Mouse (Mus musculus) CD4-positive, CD25-positive, alpha-beta regulatory T cell, adult 9 weeks (primary cell): ENCODE results near the gene Tkfc. TPM values are rescaled to one million over a fixed set of nuclear protein-coding genes. Genes with fewer than 3 reads are reported as not detected.

Experiments
- polyA plus RNA-seq: library from polyadenylated mRNA; unstranded; fragments of 100-300 nt; shearing (Covaris generic); gene quantifications from one replicate; pipeline ENCODE4 v1.2.1, GENCODE M21; 2017

The Tkfc gene
- polyA plus RNA-seq, result 11.5 TPM

DNA sequence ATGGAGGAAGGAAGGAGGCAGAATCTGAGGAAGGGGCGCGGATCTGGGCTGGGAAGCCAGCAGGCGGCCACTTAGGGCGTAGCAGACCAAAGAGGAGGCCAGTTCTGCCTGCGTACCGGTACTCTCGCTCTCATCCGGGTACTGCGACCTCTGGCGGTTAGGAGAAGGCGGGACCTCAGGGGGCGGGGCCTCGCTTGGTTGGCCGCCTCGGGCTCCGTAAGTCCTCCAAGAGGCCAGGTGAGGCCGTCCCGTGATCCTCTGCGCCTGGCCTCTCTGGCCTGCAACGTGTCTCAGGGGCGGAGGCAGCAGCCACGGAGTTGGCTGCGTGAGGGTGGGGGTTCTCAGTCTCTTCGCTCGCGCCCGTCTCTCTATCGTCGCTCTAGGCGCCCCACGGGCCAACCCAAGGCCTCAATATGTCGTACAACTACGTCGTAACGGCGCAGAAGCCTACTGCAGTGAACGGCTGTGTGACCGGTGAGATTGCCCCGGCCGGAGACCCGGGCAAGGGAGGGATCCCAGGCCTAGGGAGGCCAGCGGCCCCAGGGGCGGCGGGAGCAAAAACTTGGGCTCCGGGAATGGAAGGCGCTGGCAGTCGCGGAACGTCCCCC lies at the start of gene Tkfc, which contains the start of gene Ddb1:
TSS of gene Tkfc (minus strand) at position 362 of the 608 bp plus-strand sequence.
TSS of gene Ddb1 (plus strand) at position 35 of the 608 bp plus-strand sequence.

DNA sequence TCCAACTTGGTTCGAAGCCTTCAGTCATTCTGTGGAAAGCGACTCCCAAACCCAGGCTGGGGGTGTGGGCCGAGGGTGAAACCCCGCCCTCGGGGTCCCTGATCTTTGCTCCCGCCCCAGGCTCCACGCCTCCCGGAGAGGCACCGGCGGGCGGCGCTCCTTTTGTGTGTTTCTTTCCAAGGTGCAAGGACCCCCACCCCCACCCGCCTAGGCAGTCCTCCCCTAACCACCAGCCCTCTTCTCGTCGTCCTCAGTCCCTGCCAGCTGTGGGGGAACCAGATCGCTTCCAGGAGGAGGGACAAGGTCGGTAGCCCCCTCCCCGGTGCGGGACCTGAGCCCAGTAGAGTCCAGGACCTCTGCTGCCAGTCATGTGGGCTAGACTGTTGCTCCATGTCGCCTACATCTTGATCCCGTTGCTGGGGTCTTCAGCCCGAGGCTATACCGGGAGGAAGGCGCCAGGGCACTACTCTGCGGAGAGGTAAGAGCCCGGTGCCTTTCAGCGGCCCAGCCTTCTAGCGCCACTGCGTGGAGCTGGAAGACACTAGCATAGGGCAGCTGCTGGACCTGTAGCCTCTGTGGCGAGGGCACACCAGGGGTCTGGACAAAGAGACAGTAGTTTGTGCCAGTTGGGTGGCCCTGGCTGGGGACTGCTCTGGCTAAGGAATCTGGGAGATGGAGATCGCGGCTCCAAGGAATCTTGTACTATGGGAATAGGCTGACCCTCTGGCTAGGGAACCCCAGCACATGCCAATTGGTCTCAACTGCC lies 28.8 kb upstream of the Tkfc start, which contains the start of gene Vwce:
TSS of gene Vwce (plus strand) at position 108 of the 766 bp plus-strand sequence.

DNA sequence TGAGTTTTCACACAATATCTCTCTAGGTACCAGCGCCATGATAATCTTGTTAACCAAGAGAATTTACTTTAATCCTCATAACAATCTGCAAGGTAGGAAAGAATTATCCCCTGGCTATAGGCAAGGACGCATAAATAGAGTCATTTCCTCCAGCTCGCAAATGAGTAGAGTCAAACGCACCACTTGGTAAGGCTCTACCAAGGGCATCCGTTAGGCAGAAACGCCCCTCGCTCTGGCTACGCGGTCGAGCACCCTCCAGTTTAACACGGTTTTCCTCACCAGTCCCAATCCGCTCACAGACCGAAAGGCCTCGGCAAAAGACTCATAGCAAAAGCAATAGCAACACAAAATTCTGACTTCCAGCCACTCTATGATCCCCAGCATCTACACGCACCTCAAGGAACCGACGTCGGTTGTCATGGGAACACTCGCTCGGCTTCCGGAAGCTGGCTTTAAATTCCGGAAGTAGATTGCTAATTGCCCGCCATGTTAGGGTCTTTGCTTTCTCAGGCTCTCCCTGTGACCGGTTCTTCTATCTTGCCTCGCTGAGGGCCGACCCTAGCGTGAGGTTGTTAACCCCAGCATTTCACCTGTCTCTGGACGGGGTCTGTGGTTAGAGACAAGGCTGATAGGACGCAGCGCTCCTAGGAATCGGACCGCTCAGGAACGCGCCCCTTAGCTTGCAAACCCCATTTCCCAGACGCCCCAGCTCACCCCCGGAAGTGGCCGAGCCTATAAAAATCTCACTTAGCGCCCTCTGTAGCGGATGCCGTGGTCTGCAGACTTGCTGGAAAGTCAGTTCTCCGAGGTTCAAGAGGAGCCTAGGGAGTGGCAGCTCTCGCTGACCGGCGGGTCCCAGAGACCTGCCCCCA lies 28.5 kb downstream of the Tkfc start, which contains the start of the genes Cyb561a3 and Tmem138:
TSS of gene Cyb561a3 (plus strand) at position 483 of the 872 bp plus-strand sequence.
TSS of gene Tmem138 (minus strand) at position 673 of the 872 bp plus-strand sequence.

DNA sequence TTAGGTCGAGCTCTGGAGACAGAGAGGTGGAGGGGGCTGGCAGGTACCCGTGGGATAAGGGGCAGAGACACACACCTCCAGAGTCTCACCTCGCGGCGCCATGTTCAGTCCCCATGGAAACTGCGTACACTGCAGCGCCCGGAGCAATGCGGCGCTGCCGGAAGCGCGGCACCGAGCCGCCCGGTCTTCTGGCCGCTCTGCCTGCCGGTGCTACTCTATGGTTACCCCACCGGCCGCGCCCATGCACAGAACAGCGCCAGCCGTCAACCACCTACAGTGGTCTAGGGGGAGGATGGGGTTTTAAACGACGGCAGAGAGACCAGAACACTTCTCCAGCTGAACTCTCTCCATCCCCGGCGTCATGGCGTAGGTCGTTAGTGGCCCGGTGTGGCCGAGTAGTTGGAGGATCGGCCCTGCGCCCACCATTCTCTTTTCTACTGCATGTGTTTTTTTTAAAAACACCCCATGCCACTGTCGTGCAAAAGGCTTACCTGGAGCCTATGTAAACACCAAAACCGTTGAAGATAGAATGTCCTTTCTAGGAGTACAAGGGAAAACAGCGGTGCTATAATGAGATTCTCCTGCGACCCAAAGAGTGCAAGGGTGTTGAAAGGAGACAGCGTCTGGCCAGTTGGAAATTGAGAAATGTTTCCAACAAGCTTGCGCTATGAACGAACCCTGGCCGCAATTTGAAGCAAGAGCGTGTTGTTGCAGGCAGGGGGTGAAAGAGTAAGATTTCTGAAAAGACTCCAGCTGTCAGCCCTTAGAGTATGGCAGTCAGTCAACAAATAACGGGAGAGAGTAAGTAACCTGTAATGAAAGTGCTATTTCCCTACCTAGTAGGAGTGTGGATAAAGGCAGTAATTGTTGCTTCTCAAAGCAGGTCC lies 49.6 kb downstream of the Tkfc start, which contains the start of gene Tmem216:
TSS of gene Tmem216 (minus strand) at position 615 of the 887 bp plus-strand sequence.

Other genes with a start within 250 kb of the Tkfc start
- not detected for gene Syt7, start 216.6 kb downstream of the Tkfc start, polyA plus RNA-seq
- gene Lrrc10b, start 148.2 kb downstream of the Tkfc start, polyA plus RNA-seq, result not detected
- 0.69 TPM for gene Ppp1r32, start 122.7 kb downstream of the Tkfc start, polyA plus RNA-seq
- 39.2 TPM for gene Cpsf7, start 80.4 kb downstream of the Tkfc start, polyA plus RNA-seq
- gene Sdhaf2, start 79.5 kb downstream of the Tkfc start, polyA plus RNA-seq, result 92.9 TPM
- 11.7 TPM for gene Tmem216, start 49.4 kb downstream of the Tkfc start, polyA plus RNA-seq
- 48.9 TPM for gene Cyb561a3, start 28.5 kb downstream of the Tkfc start, polyA plus RNA-seq
- 23.3 TPM for gene Tmem138, start 28.3 kb downstream of the Tkfc start, polyA plus RNA-seq
- gene Ddb1, start 327 bp downstream of the Tkfc start, polyA plus RNA-seq, result 197 TPM
- gene Vwce, start 28.6 kb upstream of the Tkfc start, polyA plus RNA-seq, result 0.37 TPM
- gene Pga5, start 72.4 kb upstream of the Tkfc start, polyA plus RNA-seq, result not detected
- gene Vps37c, start 83.1 kb upstream of the Tkfc start, polyA plus RNA-seq, result 26.5 TPM
- gene Cd5, start 133.3 kb upstream of the Tkfc start, polyA plus RNA-seq, result 623 TPM
- gene Cd6, start 224.4 kb upstream of the Tkfc start, polyA plus RNA-seq, result 713 TPM
- 1.3 TPM for gene Slc15a3, start 234.1 kb upstream of the Tkfc start, polyA plus RNA-seq